Mouse (Mus musculus) kidney, postnatal 4 days (tissue): ENCODE data around the gene Zdhhc18.

ENCODE experiments used
- DNase-seq, 2 experiments: peaks; one replicate each; pipeline ENCODE4 v3.0.0; 2021; ENCODE audit warnings: mixed read lengths in 2 of 2

Zdhhc18 gene

DNA sequence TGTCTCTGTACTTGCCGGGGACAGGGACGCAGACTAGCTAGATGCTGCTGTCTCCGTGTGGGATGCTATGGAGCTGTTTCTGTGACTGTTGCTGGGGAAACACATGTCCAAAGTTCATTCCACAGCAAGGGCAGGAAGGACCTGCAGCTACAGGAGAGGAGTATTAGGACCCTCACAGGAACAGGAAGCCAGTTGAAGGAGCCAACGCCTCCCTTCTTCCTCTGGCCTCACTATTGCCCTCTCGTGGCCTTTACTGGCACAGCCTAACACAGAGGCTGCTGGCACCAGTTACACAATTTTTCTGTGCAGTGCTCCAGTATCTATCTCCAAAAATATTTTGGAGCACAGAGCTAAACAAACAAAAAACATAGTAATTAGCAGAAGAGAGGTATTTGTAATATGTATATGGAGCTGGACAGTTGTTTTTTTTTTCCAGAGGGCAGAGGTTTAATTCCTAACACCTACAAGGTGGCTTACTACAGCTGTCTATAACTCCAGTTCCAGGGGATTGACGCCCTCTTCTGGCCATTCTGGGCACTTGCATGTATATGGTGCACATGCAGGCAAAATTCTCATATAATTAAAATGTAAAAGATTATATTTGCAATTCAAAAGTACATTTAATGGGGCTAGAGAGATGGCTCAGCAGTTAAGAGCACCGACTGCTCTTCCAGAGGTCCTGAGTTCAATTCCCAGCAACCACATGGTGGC is at the start of gene Zdhhc18:
Gene Zdhhc18 (minus strand): TSS at position 166 of the 711 bp plus-strand sequence.
- DNase-seq = peak; percentile 92 to 93

DNA sequence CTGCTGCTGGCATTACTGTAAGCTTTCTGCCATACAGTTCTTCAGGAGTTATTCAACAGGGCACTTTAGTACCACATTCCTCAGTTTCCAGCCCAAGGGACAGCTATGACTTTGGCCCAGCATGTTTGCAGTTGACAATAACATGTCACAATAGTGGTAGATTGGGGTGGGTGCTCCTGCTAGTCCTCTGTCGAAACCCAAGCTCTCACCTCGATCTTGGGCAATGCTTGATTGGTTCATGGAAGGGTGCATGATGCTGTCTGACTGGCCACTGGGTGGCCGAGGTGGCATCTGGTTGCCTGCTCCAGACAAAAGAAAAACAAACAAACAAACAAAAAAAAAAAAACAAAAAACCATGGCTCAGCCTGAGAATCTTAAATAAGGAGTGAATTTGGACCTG is 45.4 kb upstream of the Zdhhc18 start:
- DNase-seq = no peak

DNA sequence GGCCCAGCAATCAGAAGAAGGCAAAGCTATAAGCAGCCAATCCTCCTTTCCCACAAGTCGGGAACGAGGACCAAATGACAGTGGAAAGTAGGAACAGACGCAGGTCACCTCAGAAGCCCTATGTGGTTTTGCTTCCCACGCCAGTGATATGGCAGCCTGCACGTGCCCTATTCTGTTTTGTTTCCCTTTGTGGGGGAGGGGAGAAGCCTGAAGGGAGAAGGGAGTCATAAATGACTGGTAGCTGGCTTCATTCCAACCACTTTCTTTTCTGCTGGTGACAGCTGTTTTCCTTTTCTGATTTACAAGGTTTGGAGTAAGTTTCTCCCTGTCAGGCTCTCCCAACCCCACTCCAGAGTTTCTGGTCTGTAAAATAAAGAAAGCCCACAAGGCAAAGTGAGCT is 40.3 kb upstream of the Zdhhc18 start:
- peak; percentile 55 to 70 for DNase-seq

GRCm38 (mm10) chr4:133688417-133689067 is 38.6 kb upstream of the Zdhhc18 start:
- peak in 1 of 2 experiments; percentile 50 for DNase-seq

- DNase-seq = no peak
Observed at GRCm38 (mm10) chr4:133687126-133687525, 37.2 kb upstream of the Zdhhc18 start.

DNA sequence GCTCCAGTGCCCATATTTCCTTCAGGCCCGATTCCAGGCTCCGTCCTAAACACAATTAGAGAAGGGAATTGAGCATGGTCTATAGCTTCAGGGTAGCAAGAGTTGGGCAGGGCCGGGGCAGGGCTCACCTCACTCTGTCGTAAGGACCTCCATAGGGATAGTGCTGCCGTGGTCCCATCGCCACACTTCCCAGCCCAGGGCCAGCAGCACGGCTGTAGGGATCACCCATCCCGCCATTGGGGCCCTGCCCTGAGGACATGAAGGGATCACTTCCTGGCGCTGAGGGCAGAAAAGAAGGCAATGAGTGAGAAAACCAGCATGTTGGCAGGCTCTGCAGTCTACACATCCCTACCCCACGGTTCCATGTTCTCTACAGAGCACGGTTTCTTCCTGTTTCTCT is 36.6 kb upstream of the Zdhhc18 start:
- no peak for DNase-seq

- no peak for DNase-seq
Observed at GRCm38 (mm10) chr4:133680206-133680786, 30.3 kb upstream of the Zdhhc18 start.

- no peak for DNase-seq
Observed at GRCm38 (mm10) chr4:133679629-133680028, 29.7 kb upstream of the Zdhhc18 start.

- no peak for DNase-seq
Observed at GRCm38 (mm10) chr4:133677266-133677665, 27.3 kb upstream of the Zdhhc18 start.

DNA sequence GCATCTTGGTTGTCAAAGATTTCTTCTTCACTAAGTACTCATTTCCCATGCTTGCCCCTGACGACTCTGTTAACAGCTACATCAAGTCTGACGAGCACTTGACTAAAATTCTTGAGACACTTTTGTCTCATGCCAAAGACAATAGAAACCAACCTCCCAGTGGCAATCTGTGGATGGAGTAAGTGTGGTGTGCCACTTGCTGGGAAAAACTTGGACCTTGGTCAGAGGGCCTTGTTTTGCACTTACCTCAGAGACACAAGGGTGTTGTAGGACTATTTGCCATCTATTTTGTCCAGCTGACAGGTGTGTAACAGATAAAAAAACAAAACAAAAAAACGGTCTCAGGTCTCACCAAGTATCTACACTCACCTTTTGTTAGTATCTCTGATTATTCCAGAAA is 26.2 kb upstream of the Zdhhc18 start:
- DNase-seq = no peak

DNA sequence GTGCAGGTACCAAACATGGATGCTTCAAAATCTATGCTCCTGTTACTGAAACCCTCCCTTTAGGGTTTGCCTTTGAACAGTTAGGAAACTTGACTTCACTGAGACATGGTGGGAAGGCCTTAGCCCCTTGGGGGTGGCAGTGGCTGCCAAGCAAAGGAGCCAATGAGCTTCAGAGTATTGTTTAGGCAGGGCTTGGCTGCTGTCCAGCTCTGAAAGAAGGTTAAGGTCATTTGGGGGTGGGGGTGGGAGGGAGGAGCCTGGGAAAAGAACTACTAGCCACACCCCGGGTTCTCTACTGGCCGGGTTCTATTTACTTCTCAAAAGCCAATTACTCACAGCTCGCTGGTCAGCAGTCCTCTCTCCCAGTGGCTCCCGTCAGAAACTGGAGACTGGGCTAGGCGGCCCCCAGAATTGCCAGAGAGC is 25.7 kb upstream of the Zdhhc18 start:
- peak; percentile 78 to 84 for DNase-seq

- DNase-seq = no peak
Observed at GRCm38 (mm10) chr4:133674331-133674695, 24.4 kb upstream of the Zdhhc18 start.

DNA sequence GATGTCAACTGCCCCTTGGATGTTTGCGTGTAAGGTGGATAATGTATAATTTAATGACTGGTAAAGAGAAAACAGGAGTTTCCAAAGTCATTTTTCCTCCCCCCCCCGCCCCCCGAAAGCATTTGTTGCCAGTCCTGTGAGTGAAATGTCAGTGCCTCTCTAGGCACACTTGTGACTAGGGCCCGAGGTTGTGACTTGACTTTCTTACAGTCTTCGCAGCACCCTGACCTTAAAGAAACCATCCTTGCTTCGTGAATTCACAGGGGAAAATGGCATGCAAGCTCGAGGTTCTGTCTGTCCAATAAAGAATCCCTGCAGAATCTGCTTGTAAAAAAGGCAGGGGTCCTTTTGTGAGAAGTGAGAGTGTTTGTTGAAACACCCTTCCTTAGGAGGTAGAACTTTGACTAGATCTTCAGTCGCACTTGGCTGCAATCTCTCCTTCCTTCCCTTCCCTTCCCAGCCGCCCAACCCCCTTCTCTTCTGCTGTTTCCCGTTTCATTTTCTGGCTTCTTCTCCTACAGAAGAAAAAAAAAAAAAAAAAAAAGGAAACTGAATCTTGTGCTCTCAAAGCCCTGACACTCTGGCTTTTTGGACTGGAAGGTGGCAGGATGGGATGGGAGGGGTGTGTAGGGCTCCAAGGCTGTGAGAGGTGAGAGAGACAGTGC is 23.8 kb upstream of the Zdhhc18 start:
- peak; percentile 74 to 81 for DNase-seq

GRCm38 (mm10) chr4:133672845-133673647 is 23.1 kb upstream of the Zdhhc18 start:
- peak; percentile 46 to 67 for DNase-seq

- peak; percentile 96 to 98 for DNase-seq
Observed at GRCm38 (mm10) chr4:133671881-133672844, 22.2 kb upstream of the Zdhhc18 start, which contains the start of gene Pigv. Gene Pigv (minus strand): TSS chr4:133672647.

DNA sequence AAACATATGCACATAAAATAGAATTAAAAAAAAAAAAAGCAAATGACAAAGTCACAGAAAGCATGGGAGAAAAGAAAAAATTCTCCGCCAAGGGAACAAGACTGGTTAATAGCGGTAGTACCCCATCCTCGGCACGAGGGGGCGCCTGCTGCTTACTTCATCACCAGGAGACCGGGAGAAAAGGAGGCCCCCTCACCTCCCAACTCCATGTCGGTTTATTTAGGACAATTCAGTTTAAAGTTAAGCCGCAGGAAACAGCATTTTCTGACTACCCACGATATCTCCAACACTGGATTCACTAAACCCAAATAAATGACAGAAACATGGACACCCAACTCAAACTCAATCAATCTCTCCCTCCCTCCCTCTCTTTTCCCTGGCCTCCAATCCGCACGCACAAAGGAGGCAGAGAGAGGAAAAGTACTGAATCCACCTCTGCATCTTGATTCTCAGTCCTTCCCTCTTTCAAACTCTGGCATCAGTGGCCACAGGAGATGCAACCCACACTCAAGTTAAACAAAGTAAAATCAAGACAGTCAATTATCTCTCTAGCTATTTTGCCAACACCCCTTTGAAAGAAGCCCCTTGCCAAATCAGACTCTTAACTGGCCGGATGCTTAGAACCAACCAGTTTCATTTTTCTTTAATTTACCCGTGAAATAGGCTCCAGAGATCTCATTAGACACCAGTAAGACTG is 21.4 kb upstream of the Zdhhc18 start:
- peak; percentile 91 to 93 for DNase-seq

GRCm38 (mm10) chr4:133669652-133670210 is 19.8 kb upstream of the Zdhhc18 start:
- peak; percentile 52 to 68 for DNase-seq

DNA sequence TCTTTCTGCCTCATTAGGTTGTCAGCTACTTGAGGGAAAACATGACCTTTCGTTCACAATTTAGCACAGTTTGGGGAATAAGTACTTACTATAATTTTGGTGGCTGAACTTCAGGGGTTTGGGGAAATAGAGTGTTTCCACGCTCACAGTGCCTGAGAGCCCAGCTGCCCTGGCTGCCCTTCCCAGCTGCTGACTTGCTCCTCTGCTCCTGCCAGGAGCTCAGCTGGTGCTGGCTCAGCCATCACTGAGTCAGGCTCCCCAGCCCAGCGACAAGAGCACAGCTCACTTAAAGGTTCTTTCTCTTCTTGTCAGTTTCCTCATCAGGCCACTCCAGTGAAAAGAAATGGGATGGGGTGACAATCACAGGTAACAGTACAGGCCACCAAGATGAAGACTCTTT is 18.6 kb upstream of the Zdhhc18 start:
- no peak for DNase-seq

DNA sequence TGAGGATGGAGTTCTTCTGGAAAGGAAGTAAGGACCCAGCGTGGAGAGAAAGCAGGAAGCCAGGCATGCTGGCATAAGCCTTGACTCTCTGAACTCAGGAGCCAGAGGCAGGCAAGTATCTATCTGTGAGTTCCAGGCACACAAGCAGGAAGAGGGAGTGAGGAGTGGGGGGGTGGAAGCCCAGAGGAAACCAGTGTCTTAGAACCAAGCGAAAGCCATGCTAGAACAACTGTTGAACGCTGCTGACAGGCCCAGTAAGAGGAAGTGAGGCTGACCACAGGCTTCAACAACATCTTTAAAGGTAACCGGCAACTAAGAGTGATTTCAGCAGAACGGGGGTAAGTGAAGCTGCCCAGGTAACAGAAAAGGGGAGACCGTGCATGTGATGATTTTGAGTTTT is 16.2 kb upstream of the Zdhhc18 start:
- DNase-seq = no peak

DNA sequence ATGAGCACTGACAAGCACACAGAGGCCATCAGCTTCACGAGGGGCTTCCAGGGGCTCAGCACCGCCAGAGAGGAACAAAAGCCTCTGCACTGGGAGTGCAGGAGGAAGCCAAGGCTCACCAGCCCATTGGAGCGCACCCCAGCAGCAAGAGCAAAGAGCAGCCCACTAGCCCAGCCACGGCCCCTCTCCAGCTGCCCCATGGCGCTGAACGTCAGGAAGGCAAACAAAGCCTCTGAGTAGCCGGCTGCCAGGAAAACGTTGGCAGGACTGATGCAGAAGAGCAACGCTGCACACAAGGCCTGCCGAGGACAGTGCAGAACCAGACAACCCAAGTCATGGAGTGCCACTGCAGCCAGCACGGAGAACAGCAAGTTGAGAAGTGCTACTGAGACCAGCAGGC is 15.2 kb upstream of the Zdhhc18 start:
- no peak for DNase-seq
